Mouse (Mus musculus): ENCODE data around the gene Rbm25. TPM values are rescaled to one million over a fixed set of nuclear protein-coding genes. Genes with fewer than 3 reads are reported as not detected.
A peak's percentile ranks its signal among the peaks of the same experiment; 100 is the strongest.

Gene Rbm25
- polyA plus RNA-seq, 1 experiment, result 167 TPM

GRCm38 (mm10) chr12:83694669-83695068, 63.6 kb downstream of the Rbm25 start:
- no peak overlapping the region for H3K27ac ChIP-seq (ENCODE audit: insufficient read depth, low read depth, low read length)
- H3K4me1 ChIP-seq (ENCODE audit: control insufficient read depth, insufficient read depth, low read length), result peaks cover 33% of the 10 kb centered on the region
- H3K4me3 ChIP-seq (ENCODE audit: insufficient read depth, low read length), result no peak overlapping the region
- TF ChIP-seq POLR2A (IDR thresholded peaks at IDR 0.05; ENCODE audit: borderline replicate concordance, low read depth, low read length) (no peak), CTCF (IDR thresholded peaks at IDR 0.05; ENCODE audit: low read depth, low read length) (no peak)

GRCm38 (mm10) chr12:83698637-83699036, 67.6 kb downstream of the Rbm25 start:
- TF ChIP-seq CTCF (IDR thresholded peaks at IDR 0.05; ENCODE audit: low read depth, low read length), result no peak
- no peak for TF ChIP-seq POLR2A (IDR thresholded peaks at IDR 0.05; ENCODE audit: borderline replicate concordance, low read depth, low read length)
- Histone ChIP-seq H3K4me1 (ENCODE audit: control insufficient read depth, insufficient read depth, low read length) (peaks cover 25% of the 10 kb centered on the region), H3K27ac (ENCODE audit: insufficient read depth, low read depth, low read length) (no peak overlapping the region), H3K4me3 (ENCODE audit: insufficient read depth, low read length) (no peak overlapping the region)

DNA sequence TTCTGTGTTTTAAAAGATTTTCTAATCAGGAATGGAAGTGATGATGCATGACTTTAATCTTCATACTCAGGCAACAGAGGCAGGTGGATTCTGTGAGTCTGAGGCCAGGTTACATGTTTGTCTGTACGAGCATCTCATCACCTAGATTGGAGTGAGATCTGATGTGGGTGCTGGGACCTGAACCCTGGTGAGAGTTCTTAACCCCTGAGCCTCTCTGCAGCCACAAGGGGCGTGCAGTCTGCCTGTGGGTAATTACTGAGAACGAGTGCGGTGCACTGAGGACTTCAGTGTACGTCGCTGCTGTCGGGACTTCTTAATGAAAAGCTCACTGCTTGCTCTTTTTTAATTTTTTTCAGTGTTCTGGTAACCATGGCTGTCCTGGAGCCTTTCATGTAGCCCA, 70.6 kb downstream of the Rbm25 start:
- H3K4me1 ChIP-seq (ENCODE audit: control insufficient read depth, insufficient read depth, low read length), result peaks cover 29% of the 10 kb centered on the region
- TF ChIP-seq CTCF (IDR thresholded peaks at IDR 0.05; ENCODE audit: low read depth, low read length), result no peak
- TF ChIP-seq POLR2A (IDR thresholded peaks at IDR 0.05; ENCODE audit: borderline replicate concordance, low read depth, low read length), result no peak
- H3K4me3 ChIP-seq (ENCODE audit: insufficient read depth, low read length), result no peak overlapping the region
- H3K27ac ChIP-seq (ENCODE audit: insufficient read depth, low read depth, low read length), result no peak overlapping the region

DNA sequence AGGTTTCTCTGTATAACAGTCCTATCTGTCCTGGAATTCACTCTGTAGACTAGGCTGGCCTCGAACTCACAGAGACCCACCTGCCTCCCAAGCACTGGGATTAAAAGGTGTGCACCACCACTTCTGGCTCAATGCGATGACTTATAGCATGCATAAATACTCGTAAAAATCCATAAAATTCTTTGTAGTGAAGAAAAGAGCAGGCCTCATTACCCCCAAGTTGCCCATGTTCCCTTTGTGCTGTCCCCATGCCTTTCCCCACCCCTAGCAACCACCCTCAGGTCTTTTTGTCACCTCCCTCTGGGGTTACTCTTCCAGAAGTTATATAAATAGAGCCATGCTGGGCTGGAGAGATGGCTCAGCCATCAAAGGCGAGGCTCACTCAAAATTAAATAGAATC, 71.8 kb downstream of the Rbm25 start:
- Histone ChIP-seq H3K27ac (ENCODE audit: insufficient read depth, low read depth, low read length) (peak overlapping the region; percentile 44), H3K4me3 (ENCODE audit: insufficient read depth, low read length) (no peak overlapping the region), H3K4me1 (ENCODE audit: control insufficient read depth, insufficient read depth, low read length) (peaks cover 29% of the 10 kb centered on the region)
- TF ChIP-seq CTCF (IDR thresholded peaks at IDR 0.05; ENCODE audit: low read depth, low read length), result no peak
- no peak for TF ChIP-seq POLR2A (IDR thresholded peaks at IDR 0.05; ENCODE audit: borderline replicate concordance, low read depth, low read length)

GRCm38 (mm10) chr12:83706951-83707350, 75.9 kb downstream of the Rbm25 start:
- TF ChIP-seq CTCF (IDR thresholded peaks at IDR 0.05; ENCODE audit: low read depth, low read length) (no peak), POLR2A (IDR thresholded peaks at IDR 0.05; ENCODE audit: borderline replicate concordance, low read depth, low read length) (no peak)
- no peak overlapping the region for H3K4me3 ChIP-seq (ENCODE audit: insufficient read depth, low read length)
- H3K27ac ChIP-seq (ENCODE audit: insufficient read depth, low read depth, low read length), result no peak overlapping the region
- H3K4me1 ChIP-seq (ENCODE audit: control insufficient read depth, insufficient read depth, low read length), result peaks cover 26% of the 10 kb centered on the region

- no peak overlapping the region for H3K27ac ChIP-seq (ENCODE audit: insufficient read depth, low read depth, low read length)
Observed at GRCm38 (mm10) chr12:83708160-83709092, 77.4 kb downstream of the Rbm25 start.

DNA sequence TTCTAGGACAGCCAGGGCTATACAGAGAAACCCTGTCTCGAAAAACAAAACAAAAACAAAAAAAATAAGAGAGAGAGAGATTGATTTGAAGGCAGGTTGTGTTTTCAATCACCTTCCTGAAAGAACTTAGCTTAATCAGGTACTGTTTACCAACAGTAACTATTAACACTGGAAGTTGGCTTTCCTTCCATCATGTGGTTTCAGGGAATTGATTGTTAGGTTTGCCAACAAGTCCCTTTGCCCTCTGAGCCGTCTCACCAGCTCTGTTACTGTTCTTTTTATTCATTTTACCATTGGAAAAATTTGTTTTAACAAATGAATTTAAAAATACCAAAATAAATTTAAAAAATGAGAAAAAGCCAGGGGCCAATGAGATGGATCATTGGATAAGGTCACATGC, 78.9 kb downstream of the Rbm25 start:
- Histone ChIP-seq H3K4me3 (ENCODE audit: insufficient read depth, low read length) (no peak overlapping the region), H3K4me1 (ENCODE audit: control insufficient read depth, insufficient read depth, low read length) (peaks cover 8% of the 10 kb centered on the region), H3K27ac (ENCODE audit: insufficient read depth, low read depth, low read length) (no peak overlapping the region)
- no peak for TF ChIP-seq POLR2A (IDR thresholded peaks at IDR 0.05; ENCODE audit: borderline replicate concordance, low read depth, low read length)
- no peak for TF ChIP-seq CTCF (IDR thresholded peaks at IDR 0.05; ENCODE audit: low read depth, low read length)

More at GRCm38 (mm10) chr12:83708160-83709092, 77.4 kb downstream of the Rbm25 start:
- Histone ChIP-seq H3K4me1 (ENCODE audit: control insufficient read depth, insufficient read depth, low read length) (peaks cover 17% of the 10 kb centered on the region), H3K4me3 (ENCODE audit: insufficient read depth, low read length) (no peak overlapping the region)
- TF ChIP-seq POLR2A (IDR thresholded peaks at IDR 0.05; ENCODE audit: borderline replicate concordance, low read depth, low read length), result no peak
- no peak for TF ChIP-seq CTCF (IDR thresholded peaks at IDR 0.05; ENCODE audit: low read depth, low read length)

DNA sequence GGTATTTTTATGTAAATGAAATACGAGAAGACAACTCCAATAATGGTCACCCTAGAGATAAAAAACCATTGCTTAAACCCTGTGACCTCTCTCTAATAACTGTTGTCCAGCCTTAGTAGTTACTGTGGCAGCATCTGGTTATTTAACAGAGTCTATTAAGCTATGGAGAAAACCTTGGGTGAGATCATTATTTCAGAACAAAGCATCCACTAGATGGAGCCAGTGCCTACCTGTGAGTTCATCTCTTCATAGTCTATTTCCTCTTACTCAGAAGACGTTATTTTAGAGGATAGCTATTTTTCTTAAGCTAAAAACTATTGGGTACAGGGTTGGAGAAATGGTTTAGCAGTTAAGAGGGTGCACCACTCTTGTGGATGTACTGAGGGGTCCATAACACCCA, 82.7 kb downstream of the Rbm25 start:
- TF ChIP-seq CTCF (IDR thresholded peaks at IDR 0.05; ENCODE audit: low read depth, low read length) (no peak), POLR2A (IDR thresholded peaks at IDR 0.05; ENCODE audit: borderline replicate concordance, low read depth, low read length) (no peak)
- Histone ChIP-seq H3K27ac (ENCODE audit: insufficient read depth, low read depth, low read length) (no peak overlapping the region), H3K4me3 (ENCODE audit: insufficient read depth, low read length) (no peak overlapping the region), H3K4me1 (ENCODE audit: control insufficient read depth, insufficient read depth, low read length) (no peaks in the 10 kb centered on the region)

DNA sequence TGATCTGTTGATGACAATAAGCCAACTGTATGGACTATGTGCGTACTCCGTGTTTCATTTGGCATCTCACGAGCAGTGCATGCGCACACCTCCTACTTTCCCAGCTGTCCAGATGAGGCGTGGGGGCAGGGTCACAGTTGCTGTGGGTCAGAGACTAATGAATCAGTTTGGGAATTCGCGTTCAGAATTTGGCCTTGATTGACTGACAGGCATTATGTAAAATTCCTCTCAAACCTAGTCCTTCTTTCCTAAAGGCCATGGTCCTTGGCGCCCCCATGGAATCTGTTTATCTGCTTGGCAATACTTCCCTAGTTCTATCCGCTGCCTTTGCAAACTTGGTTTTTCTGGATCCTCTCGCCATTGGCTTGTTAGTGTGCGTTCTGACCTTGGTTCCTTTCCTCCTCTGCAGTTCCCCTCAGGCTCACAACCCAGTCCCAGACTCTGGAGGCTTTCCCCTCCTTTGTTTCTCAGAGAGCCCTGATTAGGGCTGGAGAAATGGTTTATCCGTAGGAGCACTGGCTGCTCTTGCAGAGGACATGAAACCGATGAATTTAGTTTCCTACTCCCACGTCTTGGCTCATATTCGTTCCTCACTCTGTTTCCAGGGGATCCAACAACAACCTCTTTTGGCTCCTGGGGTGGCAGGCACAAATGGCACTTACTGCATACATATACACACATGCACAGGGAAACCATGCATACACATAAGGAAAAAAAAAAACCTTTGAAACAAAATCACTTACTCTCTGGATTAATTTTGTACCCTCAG, 85.6 kb downstream of the Rbm25 start:
- Histone ChIP-seq H3K27ac (ENCODE audit: insufficient read depth, low read depth, low read length) (no peak overlapping the region), H3K4me1 (ENCODE audit: control insufficient read depth, insufficient read depth, low read length) (no peaks in the 10 kb centered on the region), H3K4me3 (ENCODE audit: insufficient read depth, low read length) (no peak overlapping the region)
- no peak for TF ChIP-seq CTCF (IDR thresholded peaks at IDR 0.05; ENCODE audit: low read depth, low read length)

DNA sequence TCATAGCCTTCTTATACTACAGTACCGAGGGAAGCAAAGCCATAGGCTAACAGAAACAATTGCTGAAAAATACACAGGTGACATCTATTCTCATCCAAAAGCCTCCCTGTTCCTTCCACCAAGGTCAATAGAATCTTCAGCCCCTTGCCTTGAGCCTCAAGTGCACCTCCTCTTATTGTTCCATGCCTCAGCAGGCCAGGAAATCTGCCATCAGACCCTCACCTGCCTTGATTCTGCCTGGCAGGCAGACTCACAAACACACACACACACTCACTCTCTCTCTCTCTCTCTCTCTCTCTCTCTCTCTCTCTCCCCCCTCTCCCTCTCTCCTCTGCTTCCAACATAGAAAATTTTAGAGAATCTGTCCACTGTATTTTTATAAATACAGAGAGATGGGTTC, 88.4 kb downstream of the Rbm25 start:
- Histone ChIP-seq H3K4me3 (ENCODE audit: insufficient read depth, low read length) (no peak overlapping the region), H3K4me1 (ENCODE audit: control insufficient read depth, insufficient read depth, low read length) (no peaks in the 10 kb centered on the region), H3K27ac (ENCODE audit: insufficient read depth, low read depth, low read length) (no peak overlapping the region)
- TF ChIP-seq CTCF (IDR thresholded peaks at IDR 0.05; ENCODE audit: low read depth, low read length) (no peak), POLR2A (IDR thresholded peaks at IDR 0.05; ENCODE audit: borderline replicate concordance, low read depth, low read length) (no peak)

Data from bone marrow macrophage, adult 2 months (primary cell).